Mouse (Mus musculus): Measurements from ENCODE around the gene Hnrnpdl. TPM values are rescaled to one million over a fixed set of nuclear protein-coding genes. Genes with fewer than 3 reads are reported as not detected.

Gene Hnrnpdl
- polyA plus RNA-seq (2014; fragmentation: Illumina TruSeq; extraction: RNeasy Lipid Tissue Mini Kit (QIAGEN cat#74804); ENCODE audit: low read depth, low replicate concordance) = 235 TPM

DNA sequence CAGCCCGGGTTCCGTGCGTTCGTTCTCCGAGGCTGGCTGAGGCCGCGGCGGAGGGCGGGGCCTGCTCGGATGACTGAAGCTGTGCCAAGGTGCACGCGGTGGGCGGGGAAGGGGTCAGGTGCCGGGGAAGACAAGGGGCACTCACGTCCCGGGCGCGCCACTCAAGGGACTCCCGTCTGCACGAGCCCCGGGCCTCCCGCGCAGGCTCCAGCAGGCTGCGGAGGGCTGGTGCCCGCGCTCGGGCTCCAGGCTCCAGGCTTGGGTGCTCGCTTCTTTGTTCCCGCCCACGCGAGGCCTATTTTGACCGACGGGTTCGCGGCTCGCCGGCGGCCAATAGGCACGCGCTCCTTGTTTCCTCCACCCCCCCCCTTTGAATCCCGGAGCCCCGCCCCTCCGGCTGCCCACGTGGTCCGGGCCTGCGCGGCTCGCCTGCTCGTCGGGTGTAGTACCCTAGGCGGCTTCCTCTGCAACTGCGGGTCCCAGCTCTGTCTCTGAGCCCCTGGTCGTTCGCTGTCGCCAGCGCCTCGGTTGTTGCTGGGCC, at the start of gene Hnrnpdl, which contains the start of gene Enoph1:
TSS of gene Hnrnpdl (minus strand) at position 63 of the 541 bp plus-strand sequence.
TSS of gene Enoph1 (plus strand) at position 384 of the 541 bp plus-strand sequence.

Other genes with a start within 250 kb of the Hnrnpdl start
- gene Vamp9, start 133.4 kb downstream of the Hnrnpdl start, polyA plus RNA-seq (2014; fragmentation: Illumina TruSeq; extraction: RNeasy Lipid Tissue Mini Kit (QIAGEN cat#74804); ENCODE audit: low read depth, low replicate concordance) = not detected
- 274 TPM for gene Hnrnpd, start 60.7 kb downstream of the Hnrnpdl start, polyA plus RNA-seq (2014; fragmentation: Illumina TruSeq; extraction: RNeasy Lipid Tissue Mini Kit (QIAGEN cat#74804); ENCODE audit: low read depth, low replicate concordance)
- not detected for gene 4930524J08Rik, start 60.6 kb downstream of the Hnrnpdl start, polyA plus RNA-seq (2014; fragmentation: Illumina TruSeq; extraction: RNeasy Lipid Tissue Mini Kit (QIAGEN cat#74804); ENCODE audit: low read depth, low replicate concordance)
- 33.0 TPM for gene Enoph1, start 321 bp upstream of the Hnrnpdl start, polyA plus RNA-seq (2014; fragmentation: Illumina TruSeq; extraction: RNeasy Lipid Tissue Mini Kit (QIAGEN cat#74804); ENCODE audit: low read depth, low replicate concordance)
- 7.6 TPM for gene Tmem150c, start 120.1 kb upstream of the Hnrnpdl start, polyA plus RNA-seq (2014; fragmentation: Illumina TruSeq; extraction: RNeasy Lipid Tissue Mini Kit (QIAGEN cat#74804); ENCODE audit: low read depth, low replicate concordance)

All from adrenal gland, adult 10 weeks (tissue).